Mouse (Mus musculus) heart, postnatal 0 days (tissue): Measurements from ENCODE around the gene Ift172.

Experiments
- CTCF ChIP-seq: IDR thresholded peaks from 2 replicates; pipeline ENCODE4 v1.5.1; 2016; ENCODE audit warnings: antibody characterized with exemption, control low read depth, low read depth
- EP300 ChIP-seq: IDR thresholded peaks from 2 replicates; pipeline ENCODE4 v1.6.1; 2016; ENCODE audit warnings: antibody characterized with exemption, low read depth

- TF ChIP-seq CTCF, result no peak
- no peak for TF ChIP-seq EP300
Observed at GRCm38 (mm10) chr5:31295606-31296141, 4.8 kb upstream of the Ift172 start, which contains the start of gene Fndc4.
